Mouse (Mus musculus) heart, postnatal 14 days (tissue): ENCODE results near the gene Smok3c. TPM values are rescaled to one million over a fixed set of nuclear protein-coding genes. Genes with fewer than 3 reads are reported as not detected.
"Not testable (repeated sequence)": the region's sequence is repeated elsewhere in the genome, so short reads cannot be mapped to it uniquely, and the experiment has no call there.

ENCODE experiments used
- DNase-seq, 2 experiments: peaks; one replicate each; pipeline ENCODE4 v3.0.0; 2021 to 2022
- intact Hi-C: fragments of 180-260 bp; cut with DNase I; formaldehyde crosslinking; loops from one replicate; pipeline ENCODE4 v1.15.1; 2025
- long read RNA-seq, 2 experiments: library from polyadenylated mRNA; stranded (forward); transcript quantifications; one replicate each; pipeline ENCODE4 v2.0.0; 2021
- total RNA-seq, 2 experiments: library from RNA; stranded (reverse); gene quantifications; 2 replicates each; pipeline ENCODE4 v1.2.3; 2021

Gene Smok3c
- not detected for total RNA-seq
- long read RNA-seq, experiment 1 = 0 reads
- long read RNA-seq, experiment 2 = 0 reads

GRCm38 (mm10) chr5:138052894-138053293 is at the start of gene Smok3c:
Gene Smok3c (plus strand): TSS chr5:138053194.
- intact Hi-C loops = not testable (repeated sequence)

DNA sequence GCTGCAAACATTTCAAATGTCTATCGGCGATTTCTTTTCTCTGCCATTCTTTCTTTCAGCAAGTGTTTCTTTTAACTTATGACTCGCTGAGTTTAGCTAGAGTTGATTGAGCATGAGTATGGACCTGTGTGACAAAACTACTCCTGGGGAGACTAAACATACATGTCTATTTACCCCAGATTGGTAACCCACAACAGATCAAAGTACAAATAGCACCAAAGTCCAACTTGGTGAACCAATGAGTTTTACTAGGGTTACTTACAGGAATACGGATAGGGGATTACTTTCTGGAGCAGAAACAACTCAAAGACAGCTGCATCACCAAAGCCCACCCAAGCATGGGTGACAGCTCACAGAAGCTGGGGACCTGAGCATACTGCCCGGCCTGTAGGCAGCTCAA is 43.6 kb upstream of the Smok3c start:
- intact Hi-C loops = no loop called here
- no peak for DNase-seq

More at GRCm38 (mm10) chr5:138052894-138053293, at the start of gene Smok3c:
- DNase-seq = not testable (repeated sequence)

DNA sequence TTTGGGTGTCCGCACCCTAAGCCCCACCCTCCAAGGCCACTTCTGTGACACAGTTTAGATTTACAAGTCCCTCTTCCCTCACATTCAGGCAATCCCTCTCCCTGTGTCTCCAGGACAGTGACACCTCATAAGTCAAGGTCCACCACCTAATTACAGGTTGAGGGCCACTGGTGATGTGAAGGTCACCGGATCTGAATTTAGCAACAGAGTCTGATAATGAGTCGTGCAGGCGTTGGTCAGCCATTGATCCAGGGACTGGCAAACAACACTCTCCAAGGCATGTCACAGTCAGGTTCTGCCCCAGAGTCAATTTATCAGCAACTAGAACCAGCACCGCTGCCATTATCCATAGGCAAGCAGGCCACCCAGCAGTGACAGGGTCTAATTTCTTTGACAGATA is 40.6 kb upstream of the Smok3c start:
- intact Hi-C loops = no loop called here
- no peak for DNase-seq

DNA sequence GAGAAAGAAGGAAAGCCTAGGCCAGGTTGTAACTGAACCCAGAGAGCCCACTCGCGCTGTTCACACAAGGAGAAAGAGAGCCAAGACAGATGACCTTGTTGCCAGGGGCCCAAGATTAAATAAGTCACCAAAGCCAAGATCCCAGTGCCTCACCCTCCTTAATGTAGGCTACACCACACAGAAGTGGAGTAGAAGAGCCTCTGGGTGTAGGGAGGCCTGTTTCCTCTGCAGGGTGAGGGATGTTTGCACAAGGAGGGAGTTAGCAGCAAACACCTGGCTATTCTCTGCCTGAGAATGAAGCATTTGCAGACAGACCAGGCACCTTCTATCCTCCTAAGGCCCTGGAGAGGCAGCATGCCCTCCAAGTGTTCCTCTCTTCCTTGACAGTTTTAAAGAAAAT is 36.5 kb upstream of the Smok3c start:
- no peak for DNase-seq
- intact Hi-C loops = no loop called here

DNA sequence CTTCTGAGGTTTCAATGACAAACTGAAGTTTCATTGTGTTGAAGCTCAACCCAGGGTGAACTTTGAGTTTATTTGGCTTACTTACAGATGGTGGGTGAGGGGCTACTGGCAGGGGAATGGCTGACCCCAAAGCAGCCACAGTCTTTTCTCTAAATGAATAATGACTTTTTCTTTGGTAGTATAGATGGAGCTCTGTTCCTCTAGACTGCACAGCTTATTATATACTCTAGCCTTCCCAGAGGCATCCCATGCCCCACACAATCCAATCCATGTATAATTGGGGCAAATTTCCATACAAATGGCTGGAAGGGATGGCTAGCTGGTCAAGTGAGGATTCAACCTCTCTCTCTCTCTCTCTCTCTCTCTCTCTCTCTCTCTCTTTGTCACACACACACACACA is 36.0 kb upstream of the Smok3c start:
- intact Hi-C loops = no loop called here
- DNase-seq = no peak

GRCm38 (mm10) chr5:138019577-138019976 is 33.4 kb upstream of the Smok3c start:
- DNase-seq, intact Hi-C loops: not testable (repeated sequence)

DNA sequence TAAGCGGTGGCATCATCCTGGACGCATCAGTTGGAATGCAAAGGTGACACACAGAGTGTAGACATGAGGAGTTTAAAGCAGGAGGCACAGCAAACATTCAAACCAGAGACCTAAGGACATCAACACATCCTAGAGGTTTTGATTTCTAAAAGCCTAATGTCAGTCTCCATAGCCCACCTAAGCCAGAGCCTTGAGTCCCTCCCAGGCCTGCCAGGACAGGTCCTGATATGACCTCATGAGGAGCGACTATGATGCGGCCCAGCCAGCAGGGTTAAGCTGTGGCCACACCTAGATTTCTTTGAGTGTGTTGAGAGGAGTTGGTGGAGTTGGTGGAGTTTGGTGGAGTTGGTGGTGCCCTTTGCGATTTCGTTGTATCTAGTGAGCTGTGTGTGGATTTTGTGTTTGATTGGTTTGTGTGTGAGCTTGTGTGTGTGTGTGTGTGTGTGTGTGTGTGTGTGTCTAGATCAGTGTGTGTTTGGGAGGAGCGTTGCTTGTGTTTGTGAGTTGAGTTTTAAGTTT is 32.0 kb upstream of the Smok3c start, which contains the start of the genes Smok3a and Smok3b:
Smok3a (plus strand) TSS at position 301 of the 519 bp plus-strand sequence.
Smok3b (plus strand) TSS at position 469 of the 519 bp plus-strand sequence.
- intact Hi-C loops, DNase-seq: not testable (repeated sequence)

GRCm38 (mm10) chr5:138073803-138074202 is 20.8 kb downstream of the Smok3c start:
- DNase-seq = no peak
- intact Hi-C loops = no loop called here

DNA sequence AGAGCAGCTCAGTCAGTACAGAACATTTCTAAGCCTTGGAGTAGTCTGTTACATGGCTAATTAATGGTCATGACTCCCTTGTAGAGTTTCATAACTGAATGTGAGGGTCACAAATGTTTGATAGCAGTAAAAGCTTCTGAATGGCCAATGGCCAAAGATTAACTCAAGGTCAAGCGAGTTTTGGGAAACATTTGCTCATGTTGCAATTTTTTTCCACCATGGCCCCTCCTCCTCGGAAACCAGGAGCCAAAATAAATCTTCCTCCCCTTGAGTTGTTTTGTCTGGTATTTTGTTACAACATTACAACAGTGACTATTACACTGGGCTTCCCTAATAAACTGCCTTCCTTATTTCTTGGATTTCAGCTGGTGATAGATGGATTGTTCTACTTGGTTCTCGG is 22.7 kb downstream of the Smok3c start:
- intact Hi-C loops = no loop called here
- no peak for DNase-seq

GRCm38 (mm10) chr5:138076148-138076547 is 23.2 kb downstream of the Smok3c start:
- intact Hi-C loops = no loop called here
- no peak for DNase-seq

DNA sequence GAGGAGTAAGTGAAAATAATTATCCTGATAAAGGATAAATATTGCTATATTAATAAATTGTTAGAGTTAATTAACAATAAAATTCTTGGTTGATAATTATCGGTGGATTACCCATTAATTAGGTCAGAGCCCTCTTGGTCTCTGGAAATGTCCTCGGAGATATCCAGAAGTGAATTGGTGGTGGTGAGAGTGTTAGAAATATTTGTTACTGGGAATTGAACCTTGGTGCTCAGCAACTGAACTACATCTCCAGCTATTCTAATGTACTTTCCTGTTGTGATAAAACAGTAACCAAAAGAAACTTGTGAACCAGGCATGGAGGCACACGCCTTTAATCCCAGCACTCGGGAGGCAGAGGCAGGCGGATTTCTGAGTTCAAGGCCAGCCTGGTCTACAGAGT is 27.5 kb downstream of the Smok3c start:
- intact Hi-C loops = no loop called here
- DNase-seq = no peak

GRCm38 (mm10) chr5:138081446-138081845 is 28.5 kb downstream of the Smok3c start:
- intact Hi-C loops = no loop called here
- DNase-seq = no peak

- no peak for DNase-seq
These were observed 30.4 kb downstream of the Smok3c start for GRCm38 (mm10) chr5:138083318-138083900.

DNA sequence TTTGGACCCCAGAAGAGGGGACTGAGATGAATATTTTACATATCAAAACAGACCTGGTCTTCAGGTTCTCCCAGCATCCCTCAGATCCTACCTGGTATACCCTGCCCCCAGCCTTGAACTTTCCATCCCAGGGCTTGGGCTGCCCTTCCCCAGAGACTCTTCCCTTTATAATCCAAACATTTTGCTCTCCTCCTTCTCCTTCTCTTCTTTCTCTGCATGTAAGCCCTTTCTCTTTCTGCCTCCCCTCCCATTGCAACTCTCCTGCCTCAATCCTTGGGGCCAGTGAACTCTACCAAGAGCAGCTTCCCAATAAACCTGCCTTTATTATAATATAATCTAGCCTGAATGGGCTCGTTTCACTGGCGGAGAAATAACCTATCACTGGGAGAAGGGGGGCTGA is 30.9 kb downstream of the Smok3c start:
- no peak for DNase-seq
- intact Hi-C loops = no loop called here

More at GRCm38 (mm10) chr5:138083318-138083900, 30.4 kb downstream of the Smok3c start:
- intact Hi-C loops = no loop called here

DNA sequence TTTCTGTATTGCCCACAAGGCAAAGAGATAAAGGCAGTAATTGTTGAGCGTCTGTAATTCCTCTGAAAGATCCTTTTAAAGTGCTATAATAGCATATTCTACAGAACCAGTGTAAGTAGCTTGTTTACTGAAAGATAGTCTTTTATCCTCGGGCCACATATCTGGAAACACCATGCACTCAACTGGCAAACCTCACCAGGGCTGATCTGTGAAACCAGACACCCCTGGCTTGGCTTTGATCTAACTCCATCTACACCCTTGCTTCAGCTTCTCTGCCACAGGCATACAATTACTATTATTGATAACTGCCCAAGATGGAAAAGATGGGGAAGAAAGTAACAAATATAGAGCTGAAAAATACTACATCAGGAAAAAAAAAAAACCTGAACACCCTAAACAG is 31.5 kb downstream of the Smok3c start:
- DNase-seq = no peak
- intact Hi-C loops = no loop called here

GRCm38 (mm10) chr5:138084996-138085395 is 32.0 kb downstream of the Smok3c start, which contains the start of gene Zkscan1:
Gene Zkscan1 (plus strand): TSS chr5:138085084.
- intact Hi-C loops = no loop called here
- peak; percentile 71 to 80 for DNase-seq

DNA sequence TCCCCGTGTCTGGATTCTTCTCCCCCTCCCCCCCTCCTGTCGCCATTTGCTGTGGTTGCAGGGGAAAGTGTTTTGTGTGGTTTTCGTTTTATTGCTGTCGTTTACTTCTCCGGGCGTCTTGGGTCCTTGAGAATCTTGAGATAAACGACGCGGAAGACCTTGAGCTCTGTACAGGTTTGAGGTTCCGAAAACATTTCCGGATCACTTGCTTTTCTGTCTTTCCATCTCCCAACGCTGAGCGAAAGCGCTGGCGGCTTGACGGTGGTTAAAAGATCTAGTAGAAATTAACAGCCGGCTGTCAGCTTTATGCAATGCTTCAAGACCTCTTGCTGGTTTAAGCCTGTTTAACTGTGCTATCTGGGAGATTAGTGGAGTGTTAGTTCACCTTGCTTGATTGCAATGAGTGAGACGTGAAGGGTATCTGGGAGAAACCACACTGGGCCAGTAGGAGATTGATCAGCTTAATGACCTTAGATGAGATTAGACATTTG is 32.5 kb downstream of the Smok3c start:
- intact Hi-C loops = no loop called here
- DNase-seq = no peak

DNA sequence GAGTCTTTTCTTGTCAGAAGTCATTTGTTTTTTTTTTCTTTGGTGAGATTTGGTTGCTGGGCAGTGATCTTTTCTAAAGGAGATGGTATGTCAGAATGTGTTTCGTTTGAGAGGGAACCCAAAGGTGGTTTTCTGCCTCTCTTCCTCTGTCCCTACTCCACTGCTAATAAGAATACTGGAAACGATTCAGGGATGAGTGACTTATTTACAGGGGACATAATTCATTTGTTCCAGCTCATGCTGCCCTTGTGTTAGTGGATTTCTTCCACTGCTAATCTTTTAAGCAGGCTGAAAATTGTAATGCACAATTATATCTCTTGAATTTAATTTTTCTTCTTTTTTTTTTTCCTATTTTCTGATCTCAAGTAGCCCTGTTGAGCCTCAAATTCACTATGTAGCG is 33.8 kb downstream of the Smok3c start:
- intact Hi-C loops = no loop called here
- DNase-seq = no peak

GRCm38 (mm10) chr5:138088366-138088765 is 35.4 kb downstream of the Smok3c start:
- intact Hi-C loops = no loop called here
- no peak for DNase-seq

DNA sequence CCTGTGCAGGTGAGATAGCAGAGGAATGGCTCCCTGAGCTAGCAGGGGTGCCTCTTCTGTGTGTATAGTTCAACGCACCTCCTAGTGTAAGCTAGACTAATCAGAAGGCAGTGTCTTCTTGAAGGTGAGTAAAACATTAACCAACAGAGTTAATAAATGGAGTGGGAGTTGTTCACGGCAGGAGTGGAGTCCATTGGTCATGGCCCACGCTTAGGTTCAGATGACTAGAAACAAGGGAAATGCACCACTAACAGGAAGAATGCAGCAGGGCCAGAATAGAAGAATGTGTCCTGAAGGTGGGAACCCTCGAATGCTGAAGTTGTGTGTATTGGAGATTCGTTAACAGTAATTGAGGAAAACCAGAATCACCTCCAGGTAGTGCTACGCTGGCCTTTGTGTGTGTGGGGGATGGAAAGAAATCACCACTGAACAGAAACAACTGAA is 36.1 kb downstream of the Smok3c start:
- intact Hi-C loops = no loop called here

DNA sequence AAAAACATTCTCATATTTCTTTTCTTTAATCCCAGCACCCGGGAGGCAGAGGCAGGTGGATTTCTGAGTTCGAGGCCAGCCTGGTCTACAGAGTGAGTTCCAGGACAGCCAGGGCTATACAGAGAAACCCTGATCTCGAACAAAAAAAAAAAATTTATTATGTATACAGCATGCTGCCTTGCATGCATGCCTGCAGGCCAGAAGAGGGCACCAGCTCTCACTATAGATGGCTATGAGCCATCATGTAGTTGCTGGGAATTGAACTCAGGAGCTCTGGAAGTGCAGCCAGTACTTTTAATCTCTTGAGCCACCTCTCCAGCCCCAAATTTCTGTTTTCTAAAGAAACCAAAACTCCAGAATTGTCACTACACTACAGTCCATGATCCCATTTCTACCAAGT is 37.3 kb downstream of the Smok3c start:
- intact Hi-C loops = no loop called here
- DNase-seq = peak in 1 of 2 experiments; percentile 25

More for the DNA sequence above, 36.1 kb downstream of the Smok3c start:
- DNase-seq = no peak

- DNase-seq = no peak
- intact Hi-C loops = no loop called here
These were observed 37.7 kb downstream of the Smok3c start for GRCm38 (mm10) chr5:138090737-138091136.
